Mouse (Mus musculus) monocyte, adult 5-6 weeks (primary cell): Measurements from ENCODE around the gene Rassf7. TPM values are rescaled to one million over a fixed set of nuclear protein-coding genes. Genes with fewer than 3 reads are reported as not detected.

Experiments
- ATAC-seq: fragments of 153-309, 156-312 bp; replicated peaks from 2 replicates; pipeline ENCODE4 v1.8.0; 2017; ENCODE audit warnings: mild to moderate bottlenecking; ENCODE audit not compliant: low TSS enrichment, insufficient number of reproducible peaks, severe bottlenecking, poor library complexity, low FRiP score
- total RNA-seq: library from RNA; stranded (forward); fragments of 200-1000, 200-491, 200-594 nt; gene quantifications from 3 replicates; pipeline ENCODE4 v1.2.3, GENCODE M21; 2017

Gene Rassf7
- total RNA-seq, 1 experiment from 2014 or later, result 1.4 TPM

DNA sequence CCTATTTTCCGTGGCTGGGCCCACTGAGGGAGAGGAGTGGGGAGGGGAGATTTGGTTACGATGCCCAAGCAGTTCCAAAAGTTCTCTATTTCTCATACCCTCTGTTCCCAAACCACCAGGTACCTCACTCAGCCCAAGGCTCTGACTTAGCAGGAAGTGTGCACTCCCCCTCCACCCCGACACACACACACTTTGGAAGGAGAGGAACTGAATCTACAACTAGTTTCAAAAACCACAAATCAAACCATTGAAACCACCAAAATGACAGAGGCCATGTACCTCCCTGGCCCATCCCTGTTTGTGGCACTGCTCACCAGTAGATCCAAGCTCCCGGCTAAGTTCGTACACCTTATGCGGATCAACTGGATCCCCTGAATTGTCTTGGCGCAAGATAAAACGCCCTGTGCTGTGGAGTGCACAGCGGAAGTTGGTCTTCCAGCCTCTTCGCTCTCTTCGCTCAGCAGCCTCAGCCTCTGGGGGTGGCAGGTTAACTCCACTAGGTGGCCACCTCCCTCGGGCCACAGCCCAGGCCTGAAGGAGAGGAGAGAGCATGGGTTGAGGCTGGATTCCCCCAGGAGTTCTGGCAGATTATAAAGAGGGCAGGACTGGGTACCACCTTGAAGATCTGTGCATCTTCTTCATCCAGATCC, 49.2 kb downstream of the Rassf7 start:
- peak; percentile 37 for ATAC-seq

DNA sequence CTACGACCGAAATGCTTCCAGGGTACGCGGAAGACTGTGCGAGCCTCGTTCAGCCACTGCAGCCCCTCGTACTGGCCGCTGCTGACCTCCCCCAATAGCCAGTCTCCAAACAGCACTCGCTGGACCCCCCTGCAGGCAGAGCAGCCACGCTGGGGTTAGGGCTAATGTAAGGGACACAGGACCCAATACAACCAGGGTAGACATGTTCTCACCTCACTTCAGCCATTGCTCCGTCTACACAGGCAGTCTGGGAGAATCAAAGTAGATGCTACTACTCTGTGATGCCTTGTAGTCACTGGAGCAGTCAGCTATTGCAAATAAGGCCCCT, 49.7 kb downstream of the Rassf7 start:
- ATAC-seq, result no peak

DNA sequence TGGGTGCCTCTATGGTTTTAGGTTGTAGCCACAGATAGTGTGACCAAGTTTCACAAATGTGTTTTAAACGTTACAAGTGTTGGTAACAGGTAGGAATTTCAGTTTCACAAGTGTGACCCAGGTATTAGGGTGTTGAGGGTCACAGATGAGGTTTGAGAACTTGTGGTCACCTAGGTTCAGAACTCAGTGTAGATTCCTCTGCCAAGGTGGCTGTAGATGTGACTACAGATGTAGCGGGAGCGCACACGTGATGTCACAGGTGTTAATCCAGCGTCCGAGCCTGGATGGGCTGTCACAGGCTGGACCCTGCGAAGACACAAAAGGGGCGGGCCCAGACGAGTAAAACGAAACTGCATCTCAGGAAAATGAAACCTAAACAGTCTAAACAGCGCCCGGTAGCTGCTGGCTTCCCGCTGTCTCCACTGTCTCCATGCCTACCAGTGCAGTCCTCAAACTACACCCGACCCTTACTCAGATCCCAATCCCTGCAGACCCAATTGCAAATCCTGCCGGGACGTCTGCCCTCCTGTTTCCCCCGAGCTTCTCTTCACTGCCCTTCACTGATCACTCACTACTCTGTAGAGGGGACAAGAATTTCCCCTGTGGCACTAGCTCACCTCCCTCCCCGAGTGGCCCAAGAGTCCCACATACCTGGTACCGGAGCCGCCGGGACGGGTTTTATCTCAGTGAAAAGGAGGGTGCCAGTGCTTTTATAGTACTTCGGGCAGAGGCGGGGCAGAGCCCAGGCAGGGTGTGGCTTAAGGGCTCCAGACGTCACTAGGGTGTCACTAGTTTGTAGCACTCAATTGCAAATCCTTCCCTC, 50.3 kb downstream of the Rassf7 start, which contains the start of gene Irf7:
TSS of gene Irf7 (minus strand) at position 743 of the 823 bp plus-strand sequence.
- ATAC-seq, result peak; percentile 62

Other genes starting within 250 kb of the Rassf7 start
- gene Ifitm1, start 248.6 kb upstream of the Rassf7 start, total RNA-seq, result 38.2 to 83.6 TPM (median 70.9 TPM) in 3 replicates
- gene Ifitm3, start 205.1 kb upstream of the Rassf7 start, total RNA-seq, result 384 to 854 TPM (median 711 TPM) in 3 replicates
- 268 to 573 TPM (median 450 TPM) in 3 replicates for gene Ifitm6, start 197.9 kb upstream of the Rassf7 start, total RNA-seq
- not detected in 3 replicates for gene Gm17387, start 186.7 kb upstream of the Rassf7 start, total RNA-seq
- gene B4galnt4, start 154.8 kb upstream of the Rassf7 start, total RNA-seq, result 0.10 TPM in 1 of 3 replicates, not detected in the others
- 14.0 to 17.9 TPM (median 14.2 TPM) in 3 replicates for gene Pkp3, start 137.6 kb upstream of the Rassf7 start, total RNA-seq
- 9.1 to 25.0 TPM (median 12.5 TPM) in 3 replicates for gene Sigirr, start 115.3 kb upstream of the Rassf7 start, total RNA-seq
- not detected in 3 replicates for gene Ano9, start 98.1 kb upstream of the Rassf7 start, total RNA-seq
- 1.4 to 6.9 TPM (median 1.5 TPM) in 3 replicates for gene Ptdss2, start 93.5 kb upstream of the Rassf7 start, total RNA-seq
- 73.1 to 101 TPM (median 77.7 TPM) in 3 replicates for gene Rnh1, start 43.0 kb upstream of the Rassf7 start, total RNA-seq
- 22.4 to 25.6 TPM (median 25.2 TPM) in 3 replicates for gene Hras, start 21.9 kb upstream of the Rassf7 start, total RNA-seq
- 2.1 to 2.8 TPM (median 2.1 TPM) in 3 replicates for gene Lrrc56, start 21.7 kb upstream of the Rassf7 start, total RNA-seq
- gene Lmntd2, start 1.8 kb upstream of the Rassf7 start, total RNA-seq, result 1.6 TPM in 1 of 3 replicates, not detected in the others
- gene Phrf1, start 12.9 kb downstream of the Rassf7 start, total RNA-seq, result 51.4 to 90.4 TPM (median 72.9 TPM) in 3 replicates
- gene Irf7, start 50.6 kb downstream of the Rassf7 start, total RNA-seq, result 76.2 to 126 TPM (median 78.7 TPM) in 3 replicates
- not detected in 3 replicates for gene Cdhr5, start 60.9 kb downstream of the Rassf7 start, total RNA-seq
- not detected in 3 replicates for gene Sct, start 63.3 kb downstream of the Rassf7 start, total RNA-seq
- gene Drd4, start 76.1 kb downstream of the Rassf7 start, total RNA-seq, result not detected in 3 replicates
- gene Deaf1, start 111.8 kb downstream of the Rassf7 start, total RNA-seq, result 10.2 to 21.2 TPM (median 16.0 TPM) in 3 replicates
- gene Tmem80, start 111.9 kb downstream of the Rassf7 start, total RNA-seq, result 2.8 to 16.3 TPM (median 7.1 TPM) in 3 replicates
- not detected in 3 replicates for gene Eps8l2, start 123.0 kb downstream of the Rassf7 start, total RNA-seq
- 548 to 1,201 TPM (median 1,116 TPM) in 3 replicates for gene Taldo1, start 176.3 kb downstream of the Rassf7 start, total RNA-seq
- gene Gatd1, start 198.3 kb downstream of the Rassf7 start, total RNA-seq, result 11.4 to 15.3 TPM (median 14.6 TPM) in 3 replicates
- not detected in 3 replicates for gene Cend1, start 213.6 kb downstream of the Rassf7 start, total RNA-seq
- 6.2 to 14.8 TPM (median 7.4 TPM) in 3 replicates for gene Slc25a22, start 222.0 kb downstream of the Rassf7 start, total RNA-seq
- gene Pidd1, start 228.2 kb downstream of the Rassf7 start, total RNA-seq, result 4.5 to 5.9 TPM (median 4.8 TPM) in 3 replicates
- gene Rplp2, start 231.5 kb downstream of the Rassf7 start, total RNA-seq, result 2,770 to 3,796 TPM (median 2,928 TPM) in 3 replicates
- 19.7 to 28.0 TPM (median 25.4 TPM) in 3 replicates for gene Pnpla2, start 239.3 kb downstream of the Rassf7 start, total RNA-seq
- not detected in 3 replicates for gene Cracr2b, start 245.2 kb downstream of the Rassf7 start, total RNA-seq